Mouse (Mus musculus) layer of hippocampus, postnatal 14 days (tissue): ENCODE results near the gene Pcbp1. TPM values are rescaled to one million over a fixed set of nuclear protein-coding genes. Genes with fewer than 3 reads are reported as not detected.
A peak's percentile ranks its signal among the peaks of the same experiment; 100 is the strongest.
"Not testable (repeated sequence)": the region's sequence is repeated elsewhere in the genome, so short reads cannot be mapped to it uniquely, and the experiment has no call there.

ENCODE experiments used
- DNase-seq, 2 experiments: peaks; one replicate each; pipeline ENCODE4 v3.0.0; 2021 to 2022; ENCODE audit warnings: low spot score in 2 of 2, mixed read lengths in 1 of 2
- microRNA-seq, 2 experiments: library from miRNA; unstranded; fragments of <30 nt; microRNA quantifications; one replicate each; pipeline ENCODE4 v1.2.0; 2021
- total RNA-seq, 2 experiments: library from RNA; stranded (reverse); gene quantifications; 2 replicates each; pipeline ENCODE4 v1.2.3; 2021

Pcbp1 gene
- total RNA-seq, 2 experiments from 2014 or later: 176 to 183 TPM

DNA sequence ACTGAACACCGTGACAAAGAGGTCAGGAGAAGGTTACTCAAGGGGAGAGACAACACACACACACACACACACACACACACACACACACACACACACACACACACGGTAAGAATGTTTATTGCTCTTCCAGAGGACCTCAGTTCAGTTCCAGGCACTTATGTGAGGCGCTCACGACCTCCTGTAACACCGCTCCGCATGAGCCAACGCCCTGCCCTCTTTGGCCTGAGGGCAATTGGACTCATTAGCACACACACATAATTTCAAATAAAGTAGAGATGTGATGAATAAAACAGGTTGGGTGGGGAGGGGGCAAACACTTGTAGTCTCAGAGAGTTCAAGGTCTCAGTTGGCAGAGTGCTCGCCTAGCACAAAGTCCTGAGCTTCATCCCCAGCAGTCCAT lies 30.0 kb downstream of the Pcbp1 start:
- no peak for DNase-seq

DNA sequence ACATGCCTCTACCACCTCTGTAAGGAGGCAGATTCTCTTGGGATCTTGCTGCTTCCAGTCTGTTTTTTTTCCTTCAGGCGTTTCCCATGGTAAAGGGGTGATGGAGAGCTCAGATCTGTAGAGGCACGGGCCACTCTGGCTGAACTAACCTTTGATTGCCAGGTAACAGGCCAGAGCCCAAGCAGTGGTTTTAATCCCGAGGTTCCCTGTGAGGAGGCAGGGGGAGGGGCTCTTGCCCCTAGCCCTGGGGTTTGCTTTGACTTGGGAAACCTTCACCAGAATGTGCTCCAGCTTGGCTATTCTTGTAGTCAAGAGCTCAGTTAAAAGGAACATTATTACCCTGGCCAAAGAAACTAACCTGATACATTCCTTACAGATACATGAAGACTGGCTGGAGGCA lies 30.5 kb downstream of the Pcbp1 start:
- no peak for DNase-seq

DNA sequence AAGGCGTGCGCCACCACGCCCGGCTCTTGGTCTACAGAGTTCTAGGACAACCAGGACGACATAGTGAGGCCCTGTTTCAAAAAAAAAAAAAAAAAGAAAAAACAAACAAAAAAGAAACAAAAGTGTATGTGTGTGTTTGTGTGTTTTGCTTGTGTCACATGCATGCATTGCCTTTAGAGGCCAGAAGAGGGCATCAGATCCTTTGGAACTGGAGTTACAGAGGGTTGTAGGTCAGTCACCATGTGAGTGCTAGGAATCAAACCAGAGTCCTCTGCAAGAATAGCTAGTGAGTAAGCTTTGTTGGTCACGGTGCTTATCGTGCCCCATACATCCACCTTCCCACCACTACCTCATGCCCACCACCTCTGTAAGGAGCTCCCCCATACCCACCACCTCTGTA lies 31.4 kb downstream of the Pcbp1 start:
- no peak for DNase-seq

DNA sequence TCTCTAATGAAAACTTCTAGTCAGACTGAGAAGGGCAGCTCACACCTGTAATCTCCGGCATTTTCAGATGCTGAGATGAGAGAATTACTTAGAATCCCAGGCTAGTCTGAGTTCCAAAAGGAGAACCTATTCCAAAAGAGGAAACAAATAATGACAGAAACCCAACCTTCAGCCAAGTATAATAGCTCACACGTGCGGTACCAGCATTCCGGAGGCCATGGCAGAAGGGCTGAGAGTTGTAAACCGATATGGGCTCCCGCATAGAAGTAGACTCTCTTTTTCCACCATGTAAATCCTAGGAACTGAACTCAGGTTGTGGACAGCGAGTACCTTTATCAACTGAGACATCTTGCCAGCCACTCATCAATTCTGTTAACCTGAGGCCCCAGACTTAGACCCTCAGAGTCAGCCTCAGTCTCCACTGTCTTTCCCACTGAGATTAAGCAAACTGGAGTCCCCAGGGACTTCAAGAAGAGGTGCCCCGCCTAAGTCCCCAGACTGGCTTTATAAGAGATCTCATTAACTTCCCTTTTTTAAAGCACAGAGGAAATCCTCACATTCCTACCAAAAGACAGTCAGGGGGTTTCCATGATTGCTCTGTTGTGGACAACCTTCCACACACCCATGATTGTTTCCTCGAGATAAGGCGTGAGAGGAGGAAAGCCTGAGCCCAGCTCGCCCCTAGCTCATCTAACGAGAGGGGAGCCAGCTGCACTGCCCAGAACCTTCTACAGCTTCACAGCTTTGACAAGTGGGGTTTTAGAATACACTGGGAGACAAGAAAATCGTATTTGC lies 32.5 kb downstream of the Pcbp1 start:
- no peak for DNase-seq

DNA sequence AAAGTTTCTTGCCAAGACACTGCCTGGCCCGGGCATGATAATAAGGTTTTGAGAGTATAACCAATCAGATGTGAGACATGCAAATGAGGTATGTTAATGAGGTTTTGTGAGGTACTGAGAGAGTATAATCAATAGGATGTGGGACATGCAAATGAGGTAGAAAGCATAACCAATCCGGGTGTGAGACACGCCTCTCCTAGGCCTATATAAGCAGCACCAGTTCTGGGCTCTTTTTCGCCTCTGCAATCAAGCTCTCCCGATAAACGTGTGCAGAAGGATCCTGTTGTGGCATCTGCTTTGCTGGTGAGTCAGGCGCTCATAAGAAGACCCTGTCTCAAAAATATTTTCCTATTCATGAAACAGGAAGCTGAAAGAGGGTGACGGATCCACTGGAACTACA lies 35.7 kb downstream of the Pcbp1 start:
- not testable (repeated sequence) for DNase-seq

DNA sequence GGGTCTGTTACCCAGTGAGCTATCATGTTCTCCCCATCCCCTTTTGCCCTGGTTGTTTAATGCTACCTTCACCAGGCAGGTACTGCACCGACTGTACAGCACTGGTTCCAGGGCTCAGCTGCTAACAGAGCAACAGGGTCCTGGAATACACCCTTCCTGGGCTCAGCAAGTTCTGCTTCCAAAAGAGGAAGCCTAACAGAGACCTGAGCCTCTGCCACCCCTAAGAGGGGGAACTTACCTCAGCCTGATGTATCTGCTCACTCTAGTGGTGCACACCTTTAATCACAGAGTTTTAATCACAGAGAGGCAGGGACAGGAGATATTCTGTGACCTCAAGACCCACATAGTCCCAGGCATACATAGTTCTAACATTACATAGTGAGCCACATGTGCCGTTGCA lies 36.2 kb downstream of the Pcbp1 start:
- no peak for DNase-seq

DNA sequence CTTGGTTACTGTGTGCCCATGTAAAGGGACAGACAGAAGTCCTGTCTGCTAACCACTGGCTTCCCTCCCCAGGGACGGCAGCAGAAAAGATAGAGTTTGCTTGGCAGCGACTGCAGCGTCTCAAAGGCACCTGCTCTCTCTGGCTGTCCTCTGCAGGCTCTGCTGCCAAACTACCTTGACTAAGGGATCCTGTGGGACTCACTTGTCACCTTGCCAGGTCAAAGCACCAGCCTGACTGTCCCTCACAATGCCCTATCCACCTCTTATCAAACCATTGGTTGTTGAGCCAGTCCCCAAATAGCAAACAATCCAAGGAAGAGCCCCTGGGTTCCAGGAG lies 38.0 kb downstream of the Pcbp1 start:
- no peak for DNase-seq

DNA sequence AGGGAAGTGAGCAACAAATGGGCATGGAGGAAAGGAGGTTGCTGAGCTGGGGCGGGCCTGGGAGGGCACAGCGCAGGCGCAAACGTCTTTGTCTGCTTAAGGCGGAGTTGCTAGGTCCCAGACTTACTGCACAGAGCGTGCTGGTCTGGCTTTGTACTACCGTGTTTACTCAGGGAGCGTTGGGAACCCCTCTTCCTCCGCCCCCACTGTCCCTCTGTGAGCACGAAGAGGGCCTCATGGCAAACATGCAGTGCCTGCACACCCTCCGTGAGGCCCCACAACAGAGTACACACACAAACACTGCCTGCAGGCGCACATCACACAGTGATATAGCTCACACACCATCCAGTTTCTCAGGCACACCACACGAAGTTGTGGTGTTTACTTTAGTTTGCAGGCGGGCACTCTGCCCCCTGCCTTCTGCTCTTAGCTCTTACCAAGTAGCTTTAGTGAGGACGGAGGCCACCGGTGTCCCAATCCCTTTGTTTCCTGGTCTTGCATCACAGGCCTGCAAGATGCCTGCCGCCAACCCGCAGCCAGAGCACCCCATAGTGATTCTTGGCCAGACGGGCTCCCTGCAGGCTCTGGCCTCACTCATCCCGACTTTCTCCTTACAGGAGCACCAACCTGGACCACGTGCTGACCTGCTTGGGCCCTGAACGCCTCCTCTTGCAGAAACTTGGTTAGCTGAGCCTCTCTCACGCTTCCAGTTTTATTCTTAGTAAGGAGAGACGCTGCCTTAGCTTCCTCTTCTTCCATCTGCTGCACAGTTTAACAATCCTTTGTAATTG lies 38.6 kb downstream of the Pcbp1 start:
- peak; percentile 69 to 74 for DNase-seq

DNA sequence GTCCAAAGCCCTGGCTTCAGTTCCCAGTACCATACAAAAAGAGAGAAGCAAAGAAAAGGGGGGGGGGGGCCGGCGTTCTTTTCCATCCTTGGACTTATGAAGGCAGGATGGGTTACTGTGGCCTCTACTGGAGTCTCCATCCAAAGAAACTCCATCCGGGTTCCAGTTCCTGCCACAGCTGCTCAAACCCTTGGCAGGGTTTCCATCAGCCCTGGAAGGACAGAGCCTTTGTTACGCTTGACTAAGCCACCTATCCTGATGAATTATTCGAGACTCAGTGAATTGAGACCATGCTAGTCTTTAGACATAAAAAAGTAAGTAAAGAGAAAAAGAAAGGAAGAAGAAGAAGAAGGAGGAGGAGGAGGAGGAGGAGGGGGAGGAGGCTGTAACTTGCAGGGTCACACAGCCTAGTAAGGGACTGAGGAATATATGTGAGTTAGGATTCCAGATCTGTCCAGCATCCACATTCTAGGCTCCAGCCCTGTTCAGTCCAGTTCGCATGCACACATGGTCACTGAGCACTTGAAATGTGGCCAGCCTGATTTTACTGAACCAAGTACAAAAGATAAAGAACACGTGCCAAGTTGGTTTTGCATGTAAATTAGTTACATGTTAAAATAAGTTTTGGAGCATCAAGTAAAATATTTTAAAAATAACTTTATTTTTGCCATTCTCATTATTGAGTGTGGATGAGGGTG lies 40.0 kb downstream of the Pcbp1 start:
- DNase-seq: no peak

DNA sequence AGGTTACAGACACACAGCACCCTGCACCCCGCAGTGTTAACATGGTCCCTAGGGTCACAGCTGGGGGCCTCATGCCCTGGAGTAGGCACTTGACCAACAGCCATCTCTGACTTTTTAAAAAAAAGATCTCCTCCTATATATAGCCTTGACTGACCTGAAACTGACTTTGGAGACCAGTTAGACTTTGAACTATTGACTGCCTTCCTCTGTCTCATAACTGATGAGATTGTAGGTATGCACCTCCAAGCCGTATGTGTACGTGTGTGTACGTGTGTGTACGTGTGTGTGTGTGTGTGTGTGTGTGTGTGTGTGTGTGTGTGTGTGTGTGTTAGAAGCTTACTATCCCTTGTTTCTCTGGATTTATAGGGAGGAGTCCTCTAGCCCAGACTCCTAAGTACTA lies 44.2 kb downstream of the Pcbp1 start:
- DNase-seq: no peak

DNA sequence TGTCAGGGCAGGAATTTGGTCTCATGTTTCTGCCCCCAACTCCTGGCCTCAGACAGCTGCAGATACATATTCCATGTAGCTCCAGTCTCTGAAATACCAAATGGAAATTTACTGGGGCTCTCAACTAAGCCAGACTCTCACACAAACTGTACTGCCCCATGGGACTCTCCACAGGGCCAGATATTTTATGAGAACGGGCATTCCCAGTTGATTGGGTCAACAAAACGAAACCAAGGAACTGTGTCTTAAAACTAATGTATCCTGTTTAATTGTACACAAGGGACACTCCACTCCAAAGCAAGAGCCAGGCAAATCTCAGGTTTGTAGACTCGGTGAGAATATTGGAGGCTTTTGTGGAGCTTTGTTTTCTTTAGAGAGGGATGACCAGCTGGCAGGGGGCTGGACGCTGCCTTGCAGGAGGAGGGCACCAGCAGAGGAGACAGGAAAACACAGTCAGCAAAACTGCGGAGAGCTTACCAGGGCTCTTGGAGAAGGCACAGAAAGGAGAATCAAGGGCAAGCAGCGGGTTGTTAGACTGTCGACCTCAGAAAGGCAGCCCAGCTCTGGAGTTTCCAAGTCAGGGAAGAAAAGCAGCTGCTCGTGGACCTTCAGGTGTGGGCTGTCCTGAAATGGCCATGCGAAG lies 45.8 kb downstream of the Pcbp1 start:
- peak in 1 of 2 experiments; percentile 14 for DNase-seq

DNA sequence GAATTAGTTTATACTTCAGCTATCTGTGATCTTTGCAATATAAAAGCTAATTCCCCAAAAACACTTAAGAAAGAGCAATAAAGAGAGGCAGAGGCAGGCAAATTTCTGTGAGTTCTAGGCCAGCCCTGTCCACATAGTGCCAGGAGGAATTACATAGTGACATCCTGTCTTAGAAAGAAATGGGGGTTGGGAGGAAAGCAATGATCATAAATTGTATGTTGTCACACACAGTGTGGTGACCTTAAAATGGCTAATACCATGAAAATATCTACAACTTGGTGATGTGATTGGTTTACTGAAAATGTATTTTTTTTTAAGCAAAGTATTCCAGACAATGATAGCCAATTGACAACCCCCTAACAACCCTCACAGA lies 46.3 kb downstream of the Pcbp1 start:
- DNase-seq: no peak

DNA sequence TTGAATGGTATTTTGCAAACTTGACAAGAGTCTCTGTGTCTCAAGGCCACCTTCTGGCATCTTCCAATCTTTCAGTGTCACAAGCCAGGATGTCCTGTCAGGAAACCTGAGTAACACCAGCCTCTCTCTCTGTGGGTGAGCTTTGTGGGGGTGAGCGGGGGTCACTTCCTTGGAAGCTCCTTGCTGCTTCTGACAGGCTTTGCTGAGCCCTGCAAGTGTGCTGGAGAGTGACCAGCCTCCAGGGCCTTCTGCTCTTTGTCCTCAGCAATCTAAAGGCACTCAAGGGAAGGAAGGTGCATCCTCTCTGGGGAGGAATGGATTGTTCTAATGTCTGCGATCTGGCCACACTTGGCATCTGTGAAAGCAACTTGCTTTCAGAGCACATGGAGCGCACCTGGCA lies 46.8 kb downstream of the Pcbp1 start:
- DNase-seq: no peak

DNA sequence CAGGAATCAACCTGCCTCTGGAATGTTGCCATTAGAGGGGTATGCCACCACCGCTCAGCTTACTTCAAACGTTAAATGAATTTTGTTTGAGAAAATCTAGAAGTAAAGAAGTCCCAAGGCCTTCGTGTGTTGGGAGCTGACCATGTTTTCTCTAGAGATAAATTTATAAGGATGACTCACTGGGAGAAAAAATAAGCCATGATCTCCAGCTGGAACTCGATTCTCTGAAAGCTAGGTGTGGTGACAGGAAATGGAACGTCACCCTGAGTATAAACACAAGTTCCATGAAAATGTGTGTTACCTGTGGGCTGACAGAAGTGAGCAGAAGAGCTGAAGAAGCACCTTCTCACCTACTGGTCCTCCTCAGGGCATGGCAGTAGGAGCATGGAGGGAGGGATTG lies 49.2 kb downstream of the Pcbp1 start:
- DNase-seq: no peak

DNA sequence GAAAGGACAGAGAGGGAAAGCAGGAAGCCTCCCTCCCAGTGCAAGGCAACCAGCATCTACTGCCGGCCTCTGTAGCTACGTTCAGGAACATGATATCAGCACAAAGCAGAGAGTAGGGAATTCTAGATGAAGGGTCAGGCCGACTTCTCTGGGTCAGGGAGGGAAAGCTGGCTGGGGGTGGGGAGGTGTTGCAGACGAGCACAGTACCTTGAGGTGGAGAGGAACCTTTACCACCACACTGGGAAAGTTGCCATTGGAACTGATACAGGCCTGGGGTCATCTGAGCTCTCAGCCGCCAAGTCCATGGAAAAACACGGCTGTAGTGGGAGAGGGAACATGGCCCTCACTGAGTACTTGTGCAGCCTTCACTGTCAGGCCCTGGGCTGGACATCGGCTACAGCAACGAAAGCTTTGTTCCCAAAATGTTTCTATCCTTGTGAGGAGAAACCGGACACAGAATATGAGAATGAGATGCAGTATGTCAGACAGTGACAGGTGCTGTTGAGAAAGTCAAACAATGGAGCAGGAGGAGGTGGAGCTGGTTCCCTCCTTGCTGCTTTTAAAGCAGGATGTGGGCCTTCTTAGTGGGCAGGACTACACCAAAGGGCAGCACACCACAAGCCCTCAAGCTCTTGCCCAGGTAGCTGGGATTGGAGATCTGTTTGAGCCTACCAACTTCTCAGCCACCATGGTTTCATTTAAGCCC lies 50.5 kb downstream of the Pcbp1 start:
- DNase-seq: no peak

DNA sequence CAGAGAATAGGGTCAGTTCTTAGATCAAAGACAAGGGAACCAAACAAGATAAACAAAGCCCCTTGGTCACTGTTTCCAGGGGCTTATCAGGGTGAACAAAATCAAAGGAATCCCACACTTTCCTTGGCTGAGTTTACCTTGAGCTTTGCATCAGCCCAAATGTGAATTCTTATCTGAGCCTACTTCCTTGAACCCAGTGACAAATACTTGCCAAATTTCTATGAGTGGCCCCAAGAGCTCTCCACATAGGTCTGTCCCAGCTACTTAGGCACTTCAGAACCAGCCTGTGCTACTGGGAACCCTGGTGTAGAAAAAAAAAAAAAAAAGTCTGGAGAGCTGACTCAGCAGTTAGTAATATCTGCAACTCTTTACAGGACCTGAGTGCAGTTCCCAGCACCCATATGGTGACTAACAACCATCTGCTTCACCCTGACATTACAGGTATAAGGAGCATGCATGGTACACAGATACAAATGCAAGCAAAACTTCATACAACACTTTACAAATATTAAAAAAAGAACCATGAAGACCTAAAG lies 51.4 kb downstream of the Pcbp1 start:
- DNase-seq: no peak

Small RNA genes within 50 kb of the gene (microRNA-seq; reads per million reads assigned to microRNA genes)
- 0 reads per million in 2 experiments for gene Gm22184

Other genes with a start within 250 kb of the Pcbp1 start
- 10 to 100 TPM; 31.3 to 35.0 TPM for gene Fam136a, start 160.7 kb downstream of the Pcbp1 start, total RNA-seq
- 10 to 100 TPM; 77.9 to 92.1 TPM for gene Snrpg, start 155.0 kb downstream of the Pcbp1 start, total RNA-seq
- 100 to 1,000 TPM; 113 to 130 TPM for gene Pcyox1, start 129.2 kb downstream of the Pcbp1 start, total RNA-seq
- 100 to 1,000 TPM; 135 to 147 TPM for gene Tia1, start 122.1 kb downstream of the Pcbp1 start, total RNA-seq
- under 1 TPM in 1 of 2 experiments, not detected in 1; 0.90 TPM for gene Gm44790, start 99.7 kb downstream of the Pcbp1 start, total RNA-seq
- gene C87436, start 87.9 kb downstream of the Pcbp1 start, total RNA-seq: 10 to 100 TPM; 16.8 to 17.1 TPM
- 1 to 10 TPM; 1.2 to 2.1 TPM for gene Asprv1, start 101.8 kb upstream of the Pcbp1 start, total RNA-seq
- gene Mxd1, start 142.8 kb upstream of the Pcbp1 start, total RNA-seq: 10 to 100 TPM; 16.9 to 17.7 TPM
- 10 to 100 TPM; 56.2 to 56.8 TPM for gene Snrnp27, start 158.2 kb upstream of the Pcbp1 start, total RNA-seq
- 10 to 100 TPM; 33.8 to 37.8 TPM for gene Gmcl1, start 207.1 kb upstream of the Pcbp1 start, total RNA-seq